Mouse (Mus musculus) right cerebral cortex, postnatal 36 days (tissue): ENCODE measurements around the gene Obp2a.
"Not testable (repeated sequence)": the region's sequence is repeated elsewhere in the genome, so short reads cannot be mapped to it uniquely, and the experiment has no call there.

Source experiments
- DNase-seq, 2 experiments: peaks; one replicate each; pipeline ENCODE4 v3.0.0; 2022; ENCODE audit warnings: low spot score in 2 of 2, mixed read lengths in 1 of 2

The Obp2a gene

DNA sequence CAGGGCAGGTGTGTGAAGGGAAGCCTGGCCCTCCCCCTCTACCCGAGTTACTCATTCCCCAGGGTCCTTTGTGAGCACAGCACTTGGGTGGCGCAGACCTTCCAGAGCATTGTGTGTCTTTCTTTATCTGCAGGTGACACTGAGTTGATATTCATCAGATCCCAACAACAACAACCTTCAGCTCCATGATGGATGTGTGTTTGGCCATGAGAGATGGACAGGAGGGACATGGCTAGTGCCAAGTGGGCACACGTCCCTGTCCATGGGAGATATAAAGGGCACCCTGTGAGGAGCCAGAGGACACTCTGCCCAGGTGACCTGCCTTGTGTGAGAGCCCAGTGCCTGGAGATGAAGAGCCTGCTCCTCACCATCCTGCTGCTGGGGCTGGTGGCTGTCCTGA lies at the start of gene Obp2a:
Gene Obp2a, plus strand, starts transcription at position 301 of the 400 bp plus-strand sequence.
- DNase-seq, result not testable (repeated sequence)

DNA sequence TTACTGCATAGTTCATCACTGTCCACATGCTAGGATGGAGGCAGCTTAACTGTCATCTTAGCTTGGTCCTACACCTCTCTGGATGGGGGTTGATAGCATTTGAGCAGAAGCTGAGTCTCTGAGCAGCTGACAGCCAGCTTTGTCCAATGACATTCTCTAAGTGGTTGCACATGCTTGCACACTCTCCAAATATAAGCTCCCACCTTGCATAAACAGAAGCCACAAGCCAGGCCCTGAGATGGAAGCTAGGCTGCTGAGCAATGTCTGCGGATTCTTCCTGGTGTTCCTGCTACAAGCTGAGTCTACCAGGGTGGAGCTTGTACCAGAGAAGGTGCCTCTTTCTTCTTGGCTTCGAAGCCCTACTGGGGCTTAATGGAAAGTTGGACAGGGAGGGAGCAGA lies 46.9 kb upstream of the Obp2a start, which contains the start of gene Lcn8:
Gene Lcn8, plus strand, starts transcription at position 219 of the 400 bp plus-strand sequence.
- no peak for DNase-seq

DNA sequence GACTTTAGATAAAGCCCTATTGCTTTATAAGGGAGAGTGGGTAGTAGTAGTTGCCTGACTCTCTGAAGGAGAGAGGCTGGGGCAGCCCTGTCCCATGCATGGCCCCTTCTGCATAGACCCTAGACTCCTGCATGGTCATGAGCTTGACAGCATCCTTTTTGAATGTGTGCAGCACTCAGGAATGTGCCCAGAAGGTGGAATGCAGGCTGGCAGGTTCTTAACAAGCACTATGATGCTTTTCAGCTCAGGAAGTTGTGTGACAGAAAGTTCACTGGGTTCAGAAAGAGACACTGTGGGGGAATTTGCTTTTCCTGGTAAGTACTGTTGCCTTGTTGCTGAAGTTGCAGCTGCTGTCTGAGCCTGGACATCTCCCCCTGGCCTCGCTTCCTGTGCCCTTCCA lies 45.3 kb upstream of the Obp2a start:
- DNase-seq, result no peak

DNA sequence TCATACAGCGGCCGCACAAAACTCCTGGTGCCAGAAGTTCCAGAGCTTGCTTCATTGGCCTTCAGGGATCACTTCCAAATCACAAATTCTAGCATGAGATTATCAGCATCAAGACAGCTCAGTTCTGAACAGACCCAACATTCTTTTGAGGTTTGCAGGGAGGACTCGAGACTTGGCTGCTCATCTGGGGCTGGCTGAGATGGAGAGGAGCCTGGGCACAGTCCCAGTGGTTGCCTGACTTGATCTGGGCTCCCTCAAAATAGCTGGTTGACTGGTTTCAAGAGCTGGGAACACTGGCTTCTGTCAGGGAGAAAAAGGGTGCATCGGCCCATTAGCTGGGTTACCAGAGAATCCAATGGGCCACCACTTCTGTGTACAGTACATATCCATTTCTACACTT lies 43.2 kb upstream of the Obp2a start:
- peak in 1 of 2 experiments; percentile 10 for DNase-seq

DNA sequence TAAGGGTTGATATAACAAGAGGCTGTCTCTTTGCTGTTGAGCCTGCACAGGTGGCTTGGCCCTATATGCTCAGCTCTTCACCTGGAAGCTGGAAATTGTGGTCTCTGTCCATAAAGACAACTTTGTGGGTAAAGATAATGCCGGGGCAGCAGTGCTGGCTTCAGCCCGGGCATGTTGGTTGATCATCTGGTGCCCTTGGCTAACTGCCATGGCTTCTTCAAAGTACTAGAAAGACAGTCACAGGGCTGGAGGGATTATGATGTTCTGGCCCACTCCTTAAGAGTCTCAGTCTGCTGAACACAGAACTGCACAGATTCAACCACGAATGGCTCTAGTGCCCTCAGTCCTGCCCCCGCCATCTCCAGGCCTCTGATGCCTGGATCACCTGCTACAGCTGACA lies 42.6 kb upstream of the Obp2a start:
- DNase-seq, result no peak

DNA sequence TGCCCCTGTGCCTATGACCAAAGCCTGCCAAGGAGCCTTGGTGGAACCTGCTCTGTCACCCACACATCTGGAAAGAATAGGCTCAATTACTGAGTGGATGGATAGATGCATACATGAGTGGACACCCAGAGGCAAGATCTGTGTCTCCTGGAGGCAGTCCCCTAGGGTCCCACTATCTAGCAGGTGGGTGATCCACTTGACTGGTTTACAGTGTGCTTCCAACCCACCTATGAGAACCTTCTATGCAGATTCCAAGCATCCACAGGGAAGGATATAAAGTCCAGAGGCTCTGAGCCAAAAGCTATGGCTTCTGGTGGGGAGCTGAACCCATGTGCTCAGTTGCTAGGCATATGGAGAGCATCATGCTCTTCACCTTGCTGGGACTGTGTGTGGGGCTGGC lies 42.2 kb upstream of the Obp2a start, which contains the start of gene Lcn5:
Gene Lcn5, plus strand, starts transcription at position 301 of the 400 bp plus-strand sequence.
- no peak for DNase-seq

DNA sequence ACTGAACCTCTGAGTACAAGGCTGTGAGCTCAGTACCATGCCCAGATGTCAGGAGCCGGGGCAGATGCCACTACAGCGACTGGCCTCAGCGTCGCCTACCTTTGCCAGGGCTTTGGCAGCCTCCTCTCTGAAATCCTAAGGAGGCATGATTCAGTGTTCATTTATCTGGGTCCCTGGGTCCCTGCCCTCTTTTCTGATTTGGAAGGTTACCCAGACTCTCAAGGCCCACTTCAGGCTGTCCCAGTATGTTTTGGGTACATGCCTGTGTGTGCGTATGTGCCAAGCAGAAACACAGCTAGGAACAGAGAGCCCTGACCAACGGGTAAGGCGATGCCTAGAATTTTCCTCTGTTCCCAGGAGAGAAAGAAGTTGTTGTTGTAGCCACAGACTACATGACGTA lies 39.6 kb upstream of the Obp2a start:
- DNase-seq, result no peak

DNA sequence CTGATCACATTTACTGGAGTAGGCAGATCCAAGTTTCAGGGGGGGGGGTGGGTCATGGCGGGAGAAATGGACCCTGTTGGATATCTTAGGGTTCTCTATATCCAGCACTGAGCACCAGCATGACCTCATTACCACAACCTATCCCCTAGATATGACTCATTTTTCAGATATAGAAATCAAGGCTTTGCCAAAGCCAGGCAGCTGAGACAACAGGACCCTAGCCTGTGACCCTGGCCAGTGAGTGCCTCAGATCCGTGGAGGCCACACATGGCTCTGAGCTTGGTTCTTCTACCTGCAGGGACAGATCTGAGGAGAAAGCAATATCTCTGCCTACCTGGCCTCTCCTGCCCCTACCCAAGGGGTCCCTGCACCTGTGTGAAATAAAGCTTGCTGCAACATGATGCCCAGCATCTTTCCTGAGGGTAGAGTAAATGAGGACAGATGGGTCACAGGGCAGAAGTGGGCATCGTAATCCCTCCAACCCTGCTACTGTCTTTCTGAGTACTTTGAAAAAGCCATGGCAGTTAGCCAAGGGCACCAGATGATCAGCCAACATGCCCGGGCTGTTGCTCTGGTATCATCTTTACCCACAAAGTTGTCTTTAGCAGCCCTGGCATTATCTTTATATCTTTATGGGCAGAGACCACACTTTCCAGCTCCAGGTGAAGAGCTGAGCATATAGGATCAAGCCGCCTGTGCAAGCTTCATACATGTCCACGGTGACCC lies 38.4 kb upstream of the Obp2a start:
- no peak for DNase-seq

DNA sequence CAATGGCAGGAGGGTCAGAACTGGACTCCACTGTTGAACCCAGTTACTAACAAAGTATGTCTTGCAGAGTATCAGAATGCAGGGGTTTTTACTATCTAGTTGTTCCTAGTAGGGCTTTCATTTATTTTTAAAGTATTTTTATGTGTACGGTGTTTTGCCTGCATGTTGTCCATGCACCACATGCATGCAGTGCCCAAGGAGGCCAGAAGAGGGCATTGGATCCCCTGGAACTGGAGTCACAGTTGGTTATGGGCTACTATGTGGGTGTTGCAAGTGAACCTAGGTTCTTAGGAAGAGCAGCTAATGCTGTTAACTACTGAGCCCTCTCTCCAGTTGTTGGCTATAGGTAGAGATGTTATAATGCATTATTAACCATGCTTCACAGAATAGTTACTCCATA lies 36.3 kb upstream of the Obp2a start:
- no peak for DNase-seq

DNA sequence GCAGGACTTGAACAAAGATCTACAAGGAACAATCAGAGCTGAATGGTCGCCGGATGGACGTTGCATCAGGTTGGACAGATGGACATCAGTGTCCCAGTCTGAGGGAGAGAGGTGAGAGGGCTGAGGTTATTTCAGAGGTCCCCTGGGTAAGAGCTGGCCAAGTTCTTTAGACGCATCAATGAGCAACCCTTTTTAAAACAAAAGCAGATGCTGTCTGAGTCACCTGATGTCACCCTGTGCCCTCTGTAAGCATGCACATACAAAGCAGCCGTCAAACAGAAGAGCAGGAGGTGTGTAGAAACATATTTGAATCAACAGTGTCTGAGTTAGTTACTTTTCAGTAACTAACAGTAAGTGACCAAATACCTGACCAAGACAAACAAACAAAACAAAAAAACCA lies 35.7 kb upstream of the Obp2a start:
- no peak for DNase-seq

DNA sequence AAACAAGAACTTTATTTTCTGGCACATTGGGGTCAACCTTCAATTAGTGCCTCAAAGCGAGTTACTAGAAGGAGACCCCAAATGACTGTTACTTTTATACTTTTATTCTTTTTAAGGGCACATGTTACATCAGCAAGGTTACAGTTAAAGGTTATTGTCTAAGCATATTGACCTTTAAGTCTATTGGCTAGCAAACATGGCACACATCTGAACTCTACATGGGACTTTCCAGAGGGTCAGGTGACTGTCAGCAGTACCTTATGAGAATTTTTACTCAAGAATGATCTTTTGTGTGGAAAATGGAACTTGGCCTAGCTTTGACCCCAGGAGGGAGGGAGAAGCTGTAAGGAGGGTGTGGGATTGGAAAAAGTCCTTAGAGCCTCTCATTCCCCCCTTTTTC lies 33.3 kb upstream of the Obp2a start:
- DNase-seq, result no peak

DNA sequence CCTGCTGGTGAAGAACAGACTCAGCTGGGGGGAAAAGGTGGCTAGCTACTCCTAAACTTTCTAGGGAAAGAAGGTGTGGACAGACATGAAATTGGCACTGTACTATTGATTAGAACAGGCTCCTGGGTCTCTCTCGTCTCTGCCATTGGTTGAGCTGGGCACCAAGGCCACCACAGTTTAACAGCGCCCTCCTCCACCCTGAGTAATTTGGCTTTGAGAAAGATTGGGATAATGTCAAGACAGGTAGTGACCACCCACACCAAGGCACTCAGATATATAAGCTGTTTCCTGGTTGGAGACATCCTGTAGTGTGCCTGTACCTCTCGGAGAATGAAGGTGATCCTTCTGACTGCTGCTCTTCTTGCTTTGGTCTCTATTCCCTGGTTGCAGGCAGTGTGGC lies 23.4 kb upstream of the Obp2a start, which contains the start of gene Lcn6:
Gene Lcn6, plus strand, starts transcription at position 301 of the 400 bp plus-strand sequence.
- DNase-seq, result no peak

DNA sequence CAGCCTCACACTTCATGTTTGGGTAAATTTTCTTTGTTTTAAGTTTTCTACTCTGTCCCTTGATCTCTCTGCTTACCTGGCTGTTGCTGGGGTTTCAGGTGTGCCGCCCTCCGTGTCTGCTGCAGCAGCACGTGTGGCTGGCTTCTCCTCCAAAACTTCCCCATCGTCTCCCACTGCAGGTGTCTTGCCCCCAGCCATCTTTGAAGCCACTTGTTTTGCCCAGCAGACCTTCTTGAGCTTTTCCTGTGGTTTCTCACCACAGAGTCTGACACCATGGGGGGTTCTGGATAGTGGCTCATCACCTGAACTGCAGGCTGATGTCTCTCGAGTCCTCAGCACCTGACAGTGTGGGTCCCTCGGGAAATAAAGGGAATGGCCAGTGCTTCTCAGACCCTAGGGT lies 20.3 kb upstream of the Obp2a start:
- DNase-seq, result no peak

DNA sequence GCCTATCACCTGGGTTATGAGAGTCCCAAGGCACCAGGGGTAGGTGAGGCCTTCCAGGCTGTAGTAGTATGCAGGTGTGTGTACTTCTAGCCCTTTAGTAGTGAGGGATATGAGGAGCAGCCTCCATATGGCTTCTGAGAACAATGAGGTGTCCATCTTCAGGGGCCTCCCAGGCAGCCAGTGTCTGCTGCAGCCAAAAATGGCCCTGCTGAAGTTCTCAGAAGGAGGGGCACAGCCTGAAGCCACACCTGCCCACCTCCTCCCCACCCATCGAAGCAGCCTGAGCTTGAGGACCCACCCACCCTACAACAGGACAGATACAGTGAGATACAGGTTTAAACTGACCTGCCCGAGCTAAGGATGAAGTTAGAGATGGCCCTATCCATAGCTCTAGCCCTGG lies 17.4 kb upstream of the Obp2a start, which contains the start of gene Lcn10:
Gene Lcn10, plus strand, starts transcription at position 301 of the 400 bp plus-strand sequence.
- DNase-seq, result no peak

DNA sequence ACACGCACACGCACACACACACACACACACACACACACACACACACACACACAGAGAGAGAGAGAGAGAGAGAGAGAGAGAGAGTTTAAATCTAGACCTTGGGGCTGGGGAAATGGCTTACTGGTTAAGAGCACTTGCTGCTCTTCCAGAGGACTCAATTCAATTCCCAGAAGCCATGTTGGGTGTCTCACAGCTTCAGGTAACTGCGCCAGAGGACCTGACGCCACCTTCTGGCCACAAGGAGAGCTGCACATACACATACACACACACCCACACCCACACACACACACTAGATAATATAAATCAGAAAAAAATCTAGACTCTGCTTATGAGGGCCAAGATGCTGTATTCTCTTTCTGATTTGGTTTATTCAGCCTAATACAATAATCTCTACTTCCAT lies 12.9 kb upstream of the Obp2a start:
- no peak for DNase-seq

DNA sequence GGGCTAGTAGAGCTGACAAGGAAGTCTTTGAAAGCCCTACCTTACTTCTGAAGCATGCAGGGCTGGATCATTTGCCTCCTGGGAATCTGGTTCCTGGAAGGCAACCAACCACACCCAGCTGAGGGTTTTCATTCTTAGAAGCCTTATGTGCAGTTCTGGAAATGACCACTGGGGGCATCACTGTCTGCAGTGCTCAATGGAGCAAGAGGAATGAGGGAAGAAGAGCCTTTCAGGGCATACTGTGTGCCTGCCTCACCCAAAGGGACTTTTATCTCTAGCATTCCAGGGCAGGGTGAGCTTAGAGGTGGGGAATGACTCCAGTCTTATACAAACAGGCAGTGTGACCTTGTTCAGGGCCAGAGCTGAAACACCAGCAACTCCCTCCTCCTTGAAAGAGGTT lies 5.2 kb upstream of the Obp2a start:
- no peak for DNase-seq

DNA sequence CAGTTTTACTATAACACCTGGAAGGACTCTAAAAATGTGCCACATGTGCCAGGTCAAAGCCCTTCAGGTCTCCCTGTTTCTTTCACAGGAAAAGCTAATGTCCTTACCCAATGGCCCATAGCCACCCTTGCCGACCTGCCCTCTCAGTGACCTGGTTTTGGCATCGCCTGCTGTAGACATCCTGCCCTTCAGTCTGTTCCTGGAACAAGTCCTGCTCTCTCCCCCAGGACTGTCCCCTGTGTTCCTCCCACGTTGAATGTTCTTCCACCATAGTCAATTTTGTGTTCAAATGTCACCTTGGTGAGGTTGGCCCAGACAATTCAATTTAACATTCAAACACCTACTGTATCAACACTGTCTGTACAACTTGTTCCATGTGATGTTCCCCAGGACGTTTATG lies 2.9 kb upstream of the Obp2a start:
- DNase-seq, result no peak

DNA sequence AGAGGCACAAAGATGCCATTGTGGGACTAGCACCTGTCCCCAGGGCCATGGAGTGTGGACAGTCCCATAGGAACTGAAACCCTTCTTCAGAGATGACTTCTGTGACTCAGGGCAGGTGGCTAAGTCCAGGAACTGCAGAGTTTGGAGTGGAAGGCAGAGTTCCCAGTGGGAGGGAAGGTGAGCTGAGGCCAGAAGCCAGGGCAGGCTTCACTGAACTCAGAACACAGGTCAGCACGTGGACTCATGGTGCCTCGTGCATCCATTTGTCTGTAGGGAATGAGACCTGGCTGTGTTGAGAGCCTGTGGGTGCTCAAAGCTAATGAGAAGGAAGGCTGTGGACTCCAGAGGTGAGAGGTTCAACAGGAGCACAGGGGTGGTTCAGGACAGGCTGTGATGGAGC lies 1.1 kb upstream of the Obp2a start:
- DNase-seq, result no peak

DNA sequence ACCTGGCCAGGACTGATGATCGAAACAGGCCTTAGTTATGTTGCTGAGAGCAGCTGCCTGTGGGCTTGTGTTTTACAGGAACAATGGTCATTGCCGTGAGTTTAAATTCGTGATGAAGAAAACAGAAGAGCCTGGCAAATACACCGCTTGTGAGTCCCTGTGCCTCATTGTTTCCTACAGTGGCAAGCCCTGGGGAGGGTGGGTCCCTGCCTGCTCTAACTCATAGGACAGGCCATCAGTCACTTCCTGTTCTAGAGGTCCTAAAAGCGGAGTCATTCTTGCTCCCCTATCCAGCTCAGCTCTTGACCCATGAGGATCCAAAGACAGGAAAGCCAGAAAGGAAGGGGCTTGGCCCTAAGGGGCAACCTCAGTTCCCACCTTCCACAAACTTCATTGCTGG lies 1.2 kb downstream of the Obp2a start:
- no peak for DNase-seq

DNA sequence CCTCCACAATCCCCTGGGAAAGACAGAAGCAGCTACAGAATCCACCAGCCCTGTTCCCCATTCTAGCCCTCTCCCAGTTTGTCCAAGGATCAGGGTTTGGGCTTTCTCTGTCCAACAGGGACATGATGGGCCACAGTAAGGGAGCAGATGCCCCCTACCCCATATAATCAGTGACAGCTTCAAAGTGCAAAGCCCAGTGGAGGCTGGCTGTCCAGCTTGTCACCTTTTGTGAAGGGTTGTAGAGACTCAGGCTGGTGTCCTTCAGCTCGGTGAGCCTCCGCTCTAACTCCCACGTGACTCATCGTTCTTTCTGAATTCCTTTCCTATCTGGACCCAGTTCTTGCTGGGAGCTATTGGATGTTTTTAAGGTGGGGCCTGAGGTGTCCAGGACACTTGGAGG lies 3.9 kb downstream of the Obp2a start:
- DNase-seq, result no peak

DNA sequence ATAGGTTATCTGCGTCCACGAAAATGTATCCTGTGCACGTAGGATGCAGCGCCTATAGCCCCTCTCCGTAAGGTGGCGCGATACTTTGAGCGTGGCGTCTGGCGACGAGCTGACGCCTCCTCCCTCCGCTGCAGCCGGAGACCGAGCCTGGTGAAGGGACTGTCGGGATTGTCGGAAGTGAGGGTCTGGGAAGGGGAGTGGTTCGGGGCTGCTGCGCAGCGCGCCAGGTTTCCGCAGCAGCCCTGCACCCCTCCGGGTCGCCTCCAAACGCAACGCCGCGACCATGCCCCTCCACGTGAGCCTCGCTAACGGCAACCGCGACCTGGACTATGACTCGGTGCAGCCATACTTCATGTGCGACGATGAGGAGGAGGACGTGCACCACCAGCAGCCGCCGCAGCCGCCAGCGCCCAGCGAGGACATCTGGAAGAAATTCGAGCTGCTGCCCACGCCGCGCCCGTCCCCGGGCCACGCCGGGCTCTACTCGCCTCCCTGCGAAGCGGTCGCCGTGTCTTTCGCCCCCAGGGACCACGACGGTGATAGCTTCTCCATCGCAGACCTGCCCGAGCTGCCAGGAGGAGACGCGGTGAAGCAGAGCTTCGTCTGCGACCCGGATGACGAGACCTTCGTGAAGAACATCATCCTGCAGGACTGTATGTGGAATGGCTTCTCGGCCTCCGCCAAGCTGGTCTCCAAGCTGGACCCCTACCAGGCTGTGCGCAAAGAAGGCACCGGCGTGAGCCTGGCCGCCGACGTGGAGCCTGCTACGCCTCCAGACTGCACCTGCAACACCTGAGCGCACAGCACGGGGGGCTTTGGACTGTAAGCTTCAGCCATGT lies 7.0 kb downstream of the Obp2a start, which contains the start of gene Bmyc:
Gene Bmyc, plus strand, starts transcription at position 97 of the 839 bp plus-strand sequence.
- peak; percentile 85 to 86 for DNase-seq

DNA sequence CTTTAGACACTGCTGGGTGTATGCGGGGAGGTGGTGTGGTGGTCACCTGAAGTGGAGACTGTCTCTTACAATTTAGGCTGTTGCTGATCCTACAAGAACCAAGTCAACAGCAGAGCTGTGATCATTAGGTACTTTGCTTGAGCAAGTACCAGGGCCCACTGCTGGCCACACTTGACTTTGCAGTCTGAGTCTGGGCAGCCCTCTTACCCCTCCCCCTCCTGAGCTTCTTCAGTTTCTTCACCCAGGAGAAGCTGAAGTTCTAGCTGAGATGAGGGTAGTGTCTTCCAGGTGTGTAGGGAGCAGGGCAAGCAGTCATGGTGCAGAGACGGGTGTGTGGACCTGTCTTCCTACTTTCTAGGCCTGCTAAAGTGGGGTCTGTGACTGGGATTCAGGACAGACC lies 8.3 kb downstream of the Obp2a start:
- peak in 1 of 2 experiments; percentile 38 for DNase-seq

DNA sequence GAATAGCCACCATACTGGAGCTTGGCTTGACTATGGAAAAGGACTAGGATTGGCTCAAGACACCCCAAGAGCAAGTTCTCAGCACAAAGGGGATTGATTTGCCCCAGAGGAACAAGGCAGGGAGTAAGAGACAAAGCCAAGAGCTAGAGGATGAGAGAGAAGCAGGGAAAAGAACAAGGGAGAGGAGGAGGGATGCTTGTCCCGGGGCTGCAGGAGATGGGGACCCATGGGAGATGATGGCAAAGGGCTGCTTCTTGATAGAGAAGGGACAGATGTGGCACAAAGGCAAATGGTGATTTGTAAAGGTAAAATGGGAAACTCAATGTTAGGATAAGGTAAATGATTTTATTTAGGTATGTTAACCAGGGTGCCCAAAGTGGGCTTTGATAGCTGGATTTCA lies 9.2 kb downstream of the Obp2a start:
- not testable (repeated sequence) for DNase-seq
